Mouse (Mus musculus): Measurements from ENCODE around the gene Tfap4.
"Not testable (repeated sequence)": the region's sequence is repeated elsewhere in the genome, so short reads cannot be mapped to it uniquely, and the experiment has no call there.

Gene Tfap4

DNA sequence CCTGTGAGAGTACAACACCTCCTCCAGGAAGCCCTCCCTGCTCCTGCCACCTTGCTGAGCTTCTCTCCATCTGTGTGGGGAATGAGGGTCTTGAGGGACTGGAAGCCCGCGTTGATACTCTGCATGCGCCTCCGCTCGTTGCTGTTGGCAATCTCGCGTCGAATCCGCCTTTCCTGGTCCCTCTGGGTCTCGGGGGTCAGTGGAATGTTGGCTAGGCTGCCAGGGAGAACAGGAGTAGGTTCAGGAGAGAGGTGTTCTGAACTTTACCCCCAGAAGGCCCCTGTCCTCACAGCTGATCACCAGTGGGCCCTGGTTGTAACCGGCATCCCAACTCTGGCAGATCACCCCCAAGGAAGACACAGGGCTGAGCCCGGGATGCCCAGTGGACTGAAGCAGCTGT, 7.8 kb downstream of the Tfap4 start:
- no peak for DNase-seq

DNA sequence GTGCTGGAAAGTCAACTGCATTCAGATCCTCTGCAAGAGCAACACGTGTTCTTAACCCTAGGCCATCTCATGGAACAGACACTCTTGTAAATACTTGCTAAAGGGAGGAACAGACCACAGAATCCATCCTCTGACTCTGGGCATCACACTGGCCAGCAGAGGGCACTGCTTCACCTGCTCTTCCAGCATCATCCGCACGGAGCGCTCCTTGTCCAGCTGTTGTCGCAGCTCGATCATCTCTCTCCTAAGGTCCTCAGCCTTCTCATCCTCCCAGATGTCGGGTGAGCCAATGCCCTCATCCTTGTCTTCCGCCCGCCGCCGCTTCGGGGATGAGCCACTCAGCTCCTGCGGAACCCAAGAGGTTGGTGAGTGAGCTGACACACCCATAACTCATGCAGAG, 8.6 kb downstream of the Tfap4 start:
- peak; percentile 80 for DNase-seq

DNA sequence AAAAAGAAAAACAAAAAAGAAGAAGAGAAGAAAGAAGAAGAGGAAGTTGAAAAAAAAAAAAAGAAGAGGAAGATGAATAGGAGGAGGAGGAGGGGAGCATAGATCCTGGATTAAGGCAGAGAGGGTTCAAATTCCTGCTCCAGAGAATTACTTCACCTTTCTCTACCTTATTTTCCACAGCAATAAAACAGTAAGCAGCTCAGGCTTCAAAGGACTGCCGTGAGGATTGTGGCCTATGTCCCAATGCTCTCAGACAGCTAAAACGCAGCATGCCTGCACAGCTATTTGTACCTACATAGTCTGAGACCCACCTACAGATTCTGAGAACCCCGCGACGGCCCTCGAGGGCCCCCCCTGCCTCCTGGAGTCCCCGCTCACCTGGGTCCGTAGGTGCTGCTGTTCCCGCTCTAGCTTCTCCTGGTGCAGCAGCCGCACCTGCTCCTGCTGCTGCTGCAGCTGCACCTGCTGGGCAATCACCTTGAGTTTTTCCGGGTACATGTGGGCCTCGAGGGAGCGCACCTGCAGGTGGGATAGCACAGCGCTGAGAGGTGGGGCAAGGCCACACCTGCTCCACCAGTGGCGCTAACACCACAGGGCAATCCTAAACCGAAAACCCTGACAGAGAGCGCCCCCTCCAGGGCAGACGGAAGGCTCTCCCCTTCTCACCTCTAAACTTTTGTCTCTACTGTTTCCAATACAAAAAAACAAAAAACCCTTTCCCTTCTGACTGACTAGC, 10.5 kb downstream of the Tfap4 start:
- no peak for DNase-seq

DNA sequence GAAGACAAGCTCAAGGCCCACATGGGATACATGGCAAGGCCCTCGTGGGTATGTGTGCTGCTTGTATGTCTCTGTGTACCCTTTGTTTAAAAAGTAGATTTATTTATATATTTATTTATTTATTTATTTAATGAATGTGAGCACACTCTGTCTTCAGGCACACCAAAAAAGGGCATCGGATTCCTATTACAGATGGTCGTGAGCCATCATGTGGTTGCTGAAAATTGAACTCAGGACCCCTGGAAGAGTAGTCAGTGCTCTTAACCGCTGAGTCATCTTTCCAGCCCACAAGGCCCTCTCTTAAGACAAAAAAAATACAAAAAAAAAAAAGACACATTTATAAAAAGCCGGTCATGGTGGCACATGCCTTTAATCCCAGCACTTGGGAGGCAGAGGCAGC, 12.0 kb downstream of the Tfap4 start:
- no peak for DNase-seq

DNA sequence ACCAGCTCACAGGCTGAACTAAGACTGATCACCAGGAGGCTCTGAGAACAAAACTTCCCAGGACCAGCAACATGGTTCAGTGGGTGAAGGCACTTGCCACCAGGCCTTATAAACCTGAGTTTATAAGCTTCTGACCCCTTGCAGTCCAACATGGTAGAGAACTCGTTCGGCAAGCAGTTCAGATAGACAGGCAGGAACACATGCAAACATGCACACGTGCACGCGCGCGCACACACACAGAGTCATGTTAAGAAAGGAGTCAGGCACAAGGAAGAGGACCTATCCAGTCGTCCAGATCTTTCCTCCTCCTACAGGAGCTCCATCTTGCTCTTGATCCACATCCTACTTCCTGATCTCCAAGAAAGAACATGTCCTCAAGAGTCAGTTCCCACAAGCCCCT, 12.8 kb downstream of the Tfap4 start:
- no peak for DNase-seq

DNA sequence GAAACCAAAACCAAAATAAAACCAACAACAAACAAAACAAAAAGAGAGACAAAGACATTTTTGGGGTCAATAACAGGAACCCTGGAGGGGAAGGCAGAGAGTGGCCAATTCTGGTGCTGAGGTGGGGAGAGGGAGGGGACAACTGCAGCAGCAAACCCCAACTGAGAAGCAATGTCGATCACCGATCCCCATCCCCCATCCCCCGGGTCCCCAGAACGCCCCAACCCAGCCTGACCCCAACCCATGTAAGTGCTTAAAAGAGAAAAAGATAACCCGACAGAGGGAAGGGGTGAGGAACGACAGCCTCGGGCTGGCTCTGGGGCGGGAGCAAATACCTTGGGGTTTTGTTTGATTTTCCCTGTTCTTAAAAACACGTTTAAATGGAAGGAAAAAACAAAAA, 14.8 kb downstream of the Tfap4 start:
- no peak for DNase-seq

DNA sequence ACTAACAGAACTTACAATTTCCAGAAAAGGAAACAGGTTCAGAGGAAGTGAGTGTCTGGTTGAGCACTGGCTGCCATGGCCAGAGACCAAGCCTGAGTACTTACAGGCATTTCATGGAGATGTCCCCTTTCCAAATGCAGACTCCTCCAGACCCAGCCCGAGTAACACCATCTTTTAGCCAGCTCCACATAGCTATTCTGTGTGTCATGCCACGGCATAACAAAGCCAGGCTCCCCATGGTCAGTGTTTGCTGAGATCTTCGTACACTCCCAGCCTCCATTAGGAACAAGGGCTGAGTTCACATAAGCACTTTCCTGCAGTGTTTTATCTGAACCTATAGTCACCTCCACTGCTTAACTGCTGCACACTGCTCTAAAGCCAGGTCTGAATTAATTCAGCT, 16.4 kb downstream of the Tfap4 start:
- DNase-seq = no peak

DNA sequence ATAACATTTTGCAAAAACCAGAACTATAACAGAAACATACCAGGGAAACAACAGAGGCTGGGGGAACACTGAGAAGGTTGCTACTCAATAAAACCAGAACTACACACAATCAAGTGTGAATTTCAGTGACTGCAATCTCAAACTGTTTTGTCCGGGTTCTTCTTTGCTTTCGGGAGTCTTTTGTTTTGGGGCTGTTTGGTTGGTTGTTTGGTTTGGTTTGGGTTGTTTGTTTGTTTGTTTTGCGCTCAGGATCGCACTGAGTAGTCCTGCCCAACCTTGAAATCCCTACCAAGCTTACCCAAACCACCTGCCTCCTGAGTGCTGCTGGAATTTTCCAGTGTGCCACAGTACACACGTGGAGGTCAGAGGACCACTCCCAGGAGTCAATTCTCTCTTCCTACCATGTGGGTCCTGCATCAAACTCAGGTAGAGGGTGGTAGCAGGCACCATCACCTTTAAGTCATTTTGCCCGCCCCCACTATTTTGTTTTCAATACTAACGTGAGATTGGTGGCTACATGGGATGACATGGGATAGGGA, 17.3 kb downstream of the Tfap4 start:
- DNase-seq = no peak

DNA sequence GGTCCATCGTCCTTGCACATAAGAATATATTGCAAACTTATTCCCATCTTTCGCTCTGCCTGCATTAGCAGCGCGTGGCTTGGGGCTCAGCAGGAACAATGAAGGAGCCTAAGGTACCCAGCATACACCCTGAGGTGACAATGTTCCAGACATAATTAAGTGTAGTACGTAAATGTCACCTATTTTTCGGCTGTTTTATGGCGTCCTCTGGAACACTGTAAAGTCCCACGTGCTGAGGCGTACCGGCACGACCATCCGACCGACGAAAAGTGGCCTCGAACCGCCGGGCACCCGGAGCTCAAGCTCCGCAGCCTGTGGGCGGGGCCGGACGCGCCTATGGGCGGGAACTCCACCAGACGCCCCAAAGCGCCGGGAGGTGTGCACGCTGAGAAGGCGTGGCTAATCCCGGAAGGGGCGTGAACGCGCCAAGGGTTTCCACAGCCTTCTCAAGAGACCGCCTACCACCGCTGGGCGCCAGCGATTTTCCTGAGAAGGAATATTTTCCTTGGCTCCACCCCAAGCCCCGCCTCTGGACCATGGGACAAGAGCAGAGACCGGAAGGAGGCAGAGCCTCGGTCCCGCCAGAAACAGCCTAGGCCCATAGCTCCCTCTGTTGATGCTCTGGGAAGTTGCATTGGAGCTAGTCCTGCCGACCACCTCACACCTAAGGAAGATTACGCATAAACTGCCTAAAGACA, 18.0 kb downstream of the Tfap4 start, which contains the start of gene Srl:
Srl (minus strand) TSS at position 316 of the 698 bp plus-strand sequence.
- DNase-seq = peak; percentile 100

DNA sequence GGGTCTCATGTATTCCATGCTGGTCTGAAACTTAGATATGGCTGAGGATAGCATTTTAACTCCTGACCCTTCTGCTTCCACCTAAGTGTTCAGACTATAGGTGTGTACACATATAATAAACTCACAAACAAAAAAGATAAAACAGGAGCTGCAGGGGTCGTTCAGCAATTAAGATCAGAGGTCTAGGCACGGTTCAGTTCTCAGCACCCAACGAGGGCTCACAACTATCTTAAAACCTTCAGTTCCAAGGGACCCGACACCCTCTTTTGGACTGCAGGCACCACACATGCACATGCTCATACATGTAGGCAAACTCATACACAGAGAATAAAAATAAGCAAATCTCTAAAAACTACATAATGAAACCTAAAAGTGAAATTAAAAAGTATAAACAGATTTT, 18.6 kb downstream of the Tfap4 start:
- no peak for DNase-seq

DNA sequence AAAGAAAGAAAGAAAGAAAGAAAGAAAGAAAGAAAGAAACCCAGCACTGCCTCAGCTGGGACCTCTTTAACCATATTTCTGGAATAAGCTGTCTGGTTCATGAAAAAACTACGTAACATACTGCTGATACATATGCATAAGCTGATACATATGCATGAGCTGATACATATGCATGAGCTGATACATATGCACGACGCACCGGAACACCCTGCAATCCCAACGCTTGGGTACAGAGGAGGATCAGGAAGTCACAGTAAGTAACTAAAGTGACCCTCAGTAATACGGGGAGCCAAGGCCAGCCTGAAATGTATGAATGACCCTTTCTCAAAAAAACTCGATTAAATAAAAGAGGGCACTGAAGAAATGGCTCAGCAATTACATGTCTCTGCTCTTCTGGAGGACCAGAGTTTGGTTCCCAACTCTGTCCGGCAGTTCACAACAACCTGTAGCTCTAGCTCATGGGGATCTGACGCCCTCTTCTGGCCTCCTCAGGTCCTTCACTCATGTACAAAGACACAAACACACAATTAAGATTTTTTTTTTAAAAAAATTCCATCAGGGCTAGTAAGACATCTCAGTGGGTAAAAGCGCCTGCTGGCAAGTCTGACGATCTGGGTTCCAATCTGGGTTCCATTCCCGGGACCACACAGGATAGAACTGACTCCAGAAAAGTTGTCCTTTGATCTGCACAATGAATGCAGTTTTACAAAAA, 19.4 kb downstream of the Tfap4 start:
- no peak for DNase-seq

DNA sequence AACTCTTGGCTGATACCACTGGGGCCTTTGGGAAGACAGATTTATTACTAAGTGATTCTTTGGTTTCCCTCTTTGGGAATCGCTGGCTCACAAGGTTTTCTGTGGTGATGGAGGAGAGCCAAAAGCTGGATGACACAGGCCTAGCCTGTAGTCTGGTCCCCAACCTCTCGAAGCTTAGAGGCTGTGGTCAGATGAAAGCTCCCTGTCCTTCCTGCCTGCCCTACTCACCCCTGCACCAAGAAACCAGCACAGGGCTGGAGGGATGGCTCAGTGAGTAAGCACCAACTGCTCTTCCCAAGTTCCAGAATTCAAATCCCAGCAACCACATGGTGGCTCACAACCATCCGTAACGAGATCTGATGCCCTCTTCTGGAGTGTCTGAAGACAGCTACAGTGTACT, 20.1 kb downstream of the Tfap4 start:
- no peak for DNase-seq

DNA sequence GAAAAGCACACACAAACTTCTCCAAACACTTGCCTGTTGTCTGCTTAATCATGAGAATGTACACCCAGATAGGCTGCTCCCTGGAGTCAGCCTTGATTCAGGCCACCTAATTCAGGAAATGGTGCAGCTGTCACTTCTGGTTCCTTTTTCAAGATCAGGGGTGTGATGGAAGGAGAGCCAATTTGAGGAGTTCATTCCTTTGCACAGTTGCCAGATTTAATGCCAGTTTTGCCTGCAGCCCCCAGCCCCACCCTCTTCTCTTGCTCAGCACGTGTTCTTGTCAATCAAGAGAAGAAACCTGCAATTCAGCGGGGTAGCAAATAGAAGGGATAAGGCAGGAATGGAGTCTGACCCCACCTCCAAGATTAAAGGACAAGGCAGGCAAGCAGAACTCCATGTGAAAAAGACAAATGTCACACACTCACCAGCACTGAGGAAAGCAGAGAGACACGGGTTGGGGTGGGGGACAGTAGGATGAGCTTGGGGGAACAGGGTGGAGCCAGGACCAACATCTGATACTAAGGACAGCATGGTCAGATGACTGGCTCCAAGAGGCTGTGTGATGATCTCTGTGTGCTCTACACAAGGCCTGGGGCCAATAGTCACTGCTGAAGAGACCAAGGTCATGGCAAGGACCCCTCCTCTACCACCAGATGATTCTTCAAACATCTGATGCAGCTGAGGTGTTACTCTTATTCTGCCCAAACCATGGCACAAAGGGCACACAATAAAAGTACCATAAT, 21.9 kb downstream of the Tfap4 start:
- DNase-seq = no peak

DNA sequence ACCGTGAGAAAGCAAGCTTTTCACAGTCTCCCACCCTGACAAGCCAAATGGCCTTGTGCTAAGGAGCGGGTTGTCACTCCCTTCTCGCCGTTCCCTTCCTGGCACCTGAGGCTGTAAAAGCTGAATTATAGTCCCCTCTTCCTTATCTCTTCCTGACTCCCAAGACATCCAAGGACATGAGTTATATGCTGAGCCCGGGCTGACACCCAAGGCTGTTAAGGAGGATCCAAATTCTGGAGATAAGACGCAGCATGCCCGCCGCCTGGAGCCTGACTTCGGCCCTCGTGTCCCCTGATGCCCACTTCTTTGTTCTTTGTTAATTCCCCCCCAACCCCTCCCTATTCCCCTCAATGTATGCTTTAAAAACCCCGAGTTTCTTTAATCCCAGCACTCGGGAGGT, 32.3 kb downstream of the Tfap4 start:
- DNase-seq = not testable (repeated sequence)

DNA sequence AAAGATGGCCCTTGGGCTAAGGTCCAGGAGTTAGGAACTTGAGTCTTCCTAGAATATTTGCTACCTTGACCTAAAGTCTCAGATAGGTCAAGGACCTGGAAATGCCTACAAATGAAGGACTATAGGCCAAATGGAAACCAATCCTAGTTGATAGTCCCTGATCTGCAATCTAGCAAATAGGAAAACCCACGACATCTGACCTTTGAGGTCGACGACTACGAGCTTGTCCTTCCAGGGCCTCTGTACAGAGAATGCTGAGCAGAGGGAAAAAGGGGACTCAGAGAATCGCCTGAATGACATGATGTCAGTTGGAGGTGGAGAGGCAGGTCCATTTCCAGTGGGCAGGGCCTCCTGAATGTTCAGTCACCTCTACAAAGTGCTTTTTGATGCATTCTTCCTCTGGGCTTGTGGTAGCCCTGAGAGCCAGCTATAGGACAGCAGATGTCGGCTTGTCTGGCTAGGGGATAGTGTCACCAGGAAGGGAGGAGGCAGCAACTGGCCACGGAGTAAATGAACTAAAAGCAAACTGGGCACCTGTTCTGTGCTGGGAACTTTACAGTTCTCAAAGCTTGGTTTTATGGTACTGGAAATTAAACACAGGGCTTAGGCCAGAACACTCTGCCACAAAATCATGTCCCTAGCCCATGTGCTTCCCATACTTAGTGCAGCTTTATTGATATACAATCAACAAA, 36.2 kb downstream of the Tfap4 start:
- no peak for DNase-seq

DNA sequence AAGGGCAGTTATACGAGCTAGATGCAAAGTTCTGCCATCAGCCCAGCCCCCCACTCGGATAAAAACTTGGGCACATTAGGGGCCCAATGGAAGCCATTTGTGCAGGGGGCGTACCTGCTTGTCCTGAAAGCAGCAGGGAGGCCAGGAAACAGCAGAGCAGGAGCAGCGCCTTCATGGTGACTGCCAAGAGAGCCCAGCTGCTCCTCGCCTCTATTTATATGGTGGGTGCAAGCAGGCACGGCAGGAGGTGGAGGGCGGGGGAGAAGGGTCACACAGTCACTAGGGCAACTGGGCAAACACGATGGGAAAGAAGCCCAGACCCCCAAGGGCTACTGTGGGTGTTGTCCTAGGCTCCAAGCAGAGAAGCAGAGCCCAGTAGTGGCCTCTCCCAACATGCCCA, 36.8 kb downstream of the Tfap4 start:
- DNase-seq = no peak

DNA sequence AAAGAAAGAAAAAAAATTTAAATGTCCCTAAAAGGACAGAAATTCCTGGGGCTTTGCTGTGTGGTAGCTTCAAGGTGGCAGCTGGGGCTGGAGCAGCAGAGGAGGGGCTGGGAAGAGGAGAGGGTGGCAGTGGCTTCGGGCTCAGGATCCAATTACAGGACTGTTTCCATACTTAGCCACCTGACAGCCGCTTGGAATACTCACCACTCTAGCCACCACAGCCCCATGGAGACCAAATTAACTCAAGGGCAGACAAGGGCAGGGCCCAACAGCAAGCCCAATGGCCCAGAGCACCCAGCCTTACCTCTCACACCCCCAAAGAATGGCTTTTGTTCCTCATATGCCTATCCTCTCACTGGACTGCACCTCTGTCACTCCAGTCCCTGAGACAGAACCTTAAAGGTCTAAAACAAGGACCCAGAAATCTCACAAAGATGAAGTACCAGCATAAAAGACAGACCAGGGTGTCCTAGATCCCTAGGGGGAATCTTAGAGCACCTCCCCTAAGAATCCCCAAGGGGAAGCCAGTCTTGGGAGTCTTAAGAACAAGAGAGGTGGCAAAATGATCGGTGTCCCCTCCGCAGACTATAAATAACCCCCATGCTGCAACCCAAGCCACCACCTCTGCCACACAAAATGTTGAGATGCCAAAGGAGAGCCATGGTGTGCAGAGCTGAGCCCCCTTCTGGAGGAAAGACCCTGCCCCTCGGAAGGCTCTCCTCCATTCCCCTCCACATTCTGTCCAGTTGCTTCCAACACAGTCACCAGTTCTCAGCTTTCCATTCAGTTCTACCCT, 37.7 kb downstream of the Tfap4 start:
- no peak for DNase-seq

DNA sequence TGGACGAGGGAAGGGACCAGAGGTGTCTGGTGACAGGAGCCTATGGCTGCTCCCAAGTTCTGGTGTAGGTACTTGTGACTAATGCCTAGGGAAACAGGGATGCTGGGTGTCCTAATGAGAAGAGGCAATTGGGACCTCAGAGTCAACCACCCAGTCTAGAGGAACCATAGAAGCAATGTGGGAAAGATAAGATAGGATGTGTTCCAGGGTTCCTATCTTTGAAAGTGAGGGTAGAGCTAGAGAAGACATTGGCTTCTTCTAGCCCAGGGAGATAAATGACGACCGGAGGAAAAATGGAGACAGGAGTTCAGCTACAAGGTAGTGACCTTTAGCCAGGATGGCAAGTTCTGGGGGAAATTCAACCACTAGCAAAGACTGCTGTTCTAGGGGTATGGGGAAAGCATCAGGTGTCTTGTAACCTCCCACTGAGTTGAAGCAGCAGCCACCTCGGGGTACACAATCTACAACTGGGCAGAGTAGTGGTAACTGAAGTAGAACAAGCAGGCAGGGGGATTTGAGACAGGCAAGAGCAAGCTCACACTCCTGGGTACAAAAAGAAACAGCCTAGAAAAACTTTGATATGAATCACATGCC, 38.5 kb downstream of the Tfap4 start:
- no peak for DNase-seq

DNA sequence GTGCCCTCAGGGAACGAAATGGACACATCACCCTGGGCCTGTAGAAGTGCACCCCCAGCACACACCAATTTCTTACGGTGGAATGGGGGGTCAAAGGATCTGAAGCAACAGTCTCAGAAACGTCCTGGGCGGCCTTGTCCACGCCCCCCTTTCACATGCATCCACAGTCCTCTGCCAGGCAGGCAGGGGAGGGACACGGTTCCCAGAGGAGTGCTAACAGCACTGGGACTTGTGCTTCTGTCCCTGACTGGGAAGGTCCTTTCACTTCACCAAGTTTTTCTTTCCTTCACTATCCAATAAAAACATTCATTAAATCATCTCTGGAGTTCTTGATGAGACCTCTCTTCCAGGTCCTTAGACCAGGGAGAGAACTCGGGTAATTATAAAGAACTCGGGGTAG, 39.0 kb downstream of the Tfap4 start:
- DNase-seq = no peak

DNA sequence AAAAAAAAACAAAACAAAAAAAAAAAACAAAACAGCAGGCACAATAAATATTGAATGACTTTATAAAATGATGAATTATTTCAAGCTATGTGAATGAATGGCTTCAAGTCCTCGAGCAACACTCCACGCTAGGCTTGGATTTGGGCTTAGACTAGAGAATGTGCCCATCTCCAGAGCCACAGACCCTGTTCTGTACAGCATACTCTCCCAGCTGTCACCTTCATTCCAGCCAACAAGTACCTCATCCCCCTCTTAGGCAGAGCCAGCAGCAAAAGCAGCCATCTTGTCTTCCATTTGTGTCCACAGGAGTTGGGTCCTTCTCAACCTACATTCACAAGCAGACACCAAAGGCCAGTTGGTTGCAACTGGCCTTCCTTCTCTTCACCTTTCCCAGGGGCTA, 39.8 kb downstream of the Tfap4 start:
- DNase-seq = no peak

DNA sequence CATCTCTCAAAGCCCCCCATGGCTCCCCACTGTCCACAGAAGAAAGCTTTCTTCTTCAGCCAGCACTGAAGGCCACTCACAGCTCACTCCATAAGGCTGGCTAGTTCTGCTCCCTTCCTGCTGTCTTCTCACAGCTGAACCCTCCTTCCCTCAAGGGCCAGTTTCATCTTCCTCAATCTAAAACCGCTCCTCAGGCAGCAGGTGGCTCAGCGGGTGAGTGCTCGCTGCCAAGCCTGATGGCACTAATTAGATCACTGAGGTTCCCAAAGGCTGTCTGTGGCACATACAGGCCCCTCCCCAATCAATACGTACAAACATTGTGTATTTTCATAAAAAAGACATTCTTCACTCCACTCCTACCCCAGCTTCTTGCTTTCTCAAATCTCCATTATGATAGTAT, 40.5 kb downstream of the Tfap4 start:
- DNase-seq = no peak
